Mouse (Mus musculus): ENCODE results near the gene Slc1a2. TPM values are rescaled to one million over a fixed set of nuclear protein-coding genes. Genes with fewer than 3 reads are reported as not detected.

The Slc1a2 gene
- total and polyA plus RNA-seq, 3 experiments, result 1.3 to 1.6 (median 1.3) TPM

DNA sequence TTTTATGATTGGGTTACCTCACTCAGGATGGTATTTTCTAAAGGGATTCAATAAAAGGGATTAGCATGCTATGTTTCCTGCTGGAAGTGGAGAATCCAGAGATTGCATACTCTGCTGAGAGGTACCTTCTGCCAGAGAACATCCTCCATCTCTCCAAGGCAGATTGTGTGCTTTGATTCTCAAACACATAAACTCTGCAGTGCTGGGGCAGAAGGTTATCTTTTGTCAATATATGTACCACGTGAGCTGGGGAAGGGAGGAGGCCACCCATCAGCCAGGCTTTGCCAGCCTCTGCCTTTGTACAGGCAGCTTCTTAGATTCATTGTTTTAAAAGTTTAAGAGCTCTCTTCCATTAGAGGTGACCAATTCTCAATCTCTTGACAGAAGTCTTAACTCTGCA, 57.3 kb downstream of the Slc1a2 start:
- in situ Hi-C loops (cut with MboI; ENCODE audit: low pct_ligation_motif_present, low pct_unique_long_range_greater_than_20kb, low sequenced_read_pairs), result no loop called here
- H3K27me3 ChIP-seq (replicated peaks), result no peaks in the 10 kb centered on the region
- no peak overlapping the region for H3K4me3 ChIP-seq (replicated peaks in 1 of 3; ENCODE audit: low read depth in 2 of 3, low read length in 2 of 3, poor library complexity in 1 of 3)
- H3K4me1 ChIP-seq (ENCODE audit: control insufficient read depth in 1 of 2, insufficient read depth in 2 of 2), result peaks cover 20 to 25% of the 10 kb centered on the region in 2 experiments
- dilution Hi-C loops (cut with MboI; ENCODE audit: extremely low pct_ligation_motif_present, extremely low pct_unique_long_range_greater_than_20kb, low sequenced_read_pairs), result no loop called here
- H3K4me2 ChIP-seq (ENCODE audit: insufficient read depth, low read depth, poor library complexity, severe bottlenecking), result no peak overlapping the region
- H3K27ac ChIP-seq (ENCODE audit: insufficient read depth, low read depth), result no peak overlapping the region
- no peak overlapping the region for H3K9ac ChIP-seq (ENCODE audit: insufficient read depth, low read depth)
- no peak for DNase-seq (ENCODE audit: extremely low read depth)
- no peaks in the 10 kb centered on the region for H3K79me2 ChIP-seq (replicated peaks; ENCODE audit: control insufficient read depth, extremely low read depth, insufficient read depth, poor library complexity, severe bottlenecking)
- H3K9me3 ChIP-seq (replicated peaks; ENCODE audit: low read length), result no peaks in the 10 kb centered on the region
- H3K36me3 ChIP-seq (replicated peaks in 1 of 2; ENCODE audit: control insufficient read depth in 1 of 2, insufficient read depth in 1 of 2, low read length in 1 of 2), result no peaks in the 10 kb centered on the region
- TF ChIP-seq ELF1 (IDR thresholded peaks at IDR 0.05; ENCODE audit: low read depth, low read length) (no peak), ZMIZ1 (IDR thresholded peaks at IDR 0.05; ENCODE audit: low read depth, low read length) (no peak), KAT2A (IDR thresholded peaks at IDR 0.05; ENCODE audit: insufficient replicate concordance, low read length) (no peak), MYC (IDR thresholded peaks at IDR 0.05; ENCODE audit: low read depth, low read length) (no peak), ZKSCAN1 (IDR thresholded peaks at IDR 0.05; ENCODE audit: borderline replicate concordance, low read depth, low read length) (no peak), ZC3H11A (IDR thresholded peaks at IDR 0.05; ENCODE audit: low read depth, low read length) (no peak), ZNF384 (IDR thresholded peaks at IDR 0.05; ENCODE audit: low read depth, low read length) (no peak), CHD2 (IDR thresholded peaks at IDR 0.05; ENCODE audit: low read length) (no peak), SIN3A (IDR thresholded peaks at IDR 0.05; ENCODE audit: low read length) (no peak), POLR2A (IDR thresholded peaks at IDR 0.05; ENCODE audit: low read depth, low read length) (no peak), JUND (conservative IDR thresholded peaks at IDR 0.05; ENCODE audit: low read depth, low read length) (no peak), NELFE (IDR thresholded peaks at IDR 0.05; ENCODE audit: low read depth, low read length) (no peak), CTCF (conservative IDR thresholded peaks at IDR 0.05 in 1 of 2, IDR thresholded peaks at IDR 0.05 in 1 of 2; ENCODE audit: low read depth in 2 of 2, low read length in 2 of 2) (no peak), USF2 (conservative IDR thresholded peaks at IDR 0.05; ENCODE audit: low read depth, low read length) (no peak), BHLHE40 (IDR thresholded peaks at IDR 0.05; ENCODE audit: low read depth, low read length) (no peak), JUN (IDR thresholded peaks at IDR 0.05; ENCODE audit: insufficient read depth, low read depth, low read length) (no peak), CHD1 (IDR thresholded peaks at IDR 0.05; ENCODE audit: low read depth, low read length) (no peak), MAFK (IDR thresholded peaks at IDR 0.05; ENCODE audit: insufficient replicate concordance, low read length) (no peak), E2F4 (IDR thresholded peaks at IDR 0.05; ENCODE audit: insufficient replicate concordance, low read depth, low read length) (no peak), MEF2A (IDR thresholded peaks at IDR 0.05; ENCODE audit: borderline replicate concordance, low read depth, low read length) (no peak)

DNA sequence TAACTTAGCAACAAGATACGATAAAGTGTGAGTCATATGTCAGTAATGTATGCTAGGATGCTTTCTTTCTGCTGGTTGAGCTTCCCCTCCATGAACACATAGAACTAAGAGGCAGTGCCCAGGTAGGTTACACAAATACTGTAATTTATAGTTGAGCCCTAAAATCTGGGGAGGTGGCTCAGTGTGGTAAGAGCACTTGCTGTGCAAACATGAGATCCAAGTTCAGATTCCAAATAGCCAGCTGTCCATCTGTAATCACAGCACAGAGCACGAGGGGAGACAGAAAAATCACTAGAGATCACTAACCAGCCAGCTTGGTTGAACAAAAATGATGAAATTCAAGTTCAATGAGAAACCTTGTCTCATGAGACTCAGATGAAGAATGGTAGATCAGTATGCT, 63.4 kb downstream of the Slc1a2 start:
- Histone ChIP-seq H3K4me3 (replicated peaks in 1 of 3; ENCODE audit: low read depth in 2 of 3, low read length in 2 of 3, poor library complexity in 1 of 3) (no peak overlapping the region), H3K27ac (ENCODE audit: insufficient read depth, low read depth) (peak overlapping the region; percentile 59; the same call in 1 of the 2 replicates), H3K36me3 (replicated peaks in 1 of 2; ENCODE audit: control insufficient read depth in 1 of 2, insufficient read depth in 1 of 2, low read length in 1 of 2) (no peaks in the 10 kb centered on the region), H3K9me3 (replicated peaks; ENCODE audit: low read length) (peaks cover 5% of the 10 kb centered on the region), H3K27me3 (replicated peaks) (no peaks in the 10 kb centered on the region), H3K9ac (ENCODE audit: insufficient read depth, low read depth) (peak overlapping the region; percentile 51; the same call in 1 of the 2 replicates), H3K79me2 (replicated peaks; ENCODE audit: control insufficient read depth, extremely low read depth, insufficient read depth, poor library complexity, severe bottlenecking) (no peaks in the 10 kb centered on the region), H3K4me2 (ENCODE audit: insufficient read depth, low read depth, poor library complexity, severe bottlenecking) (no peak overlapping the region), H3K4me1 (ENCODE audit: control insufficient read depth in 1 of 2, insufficient read depth in 2 of 2) (peaks cover 16 to 37% of the 10 kb centered on the region in 2 experiments)
- dilution Hi-C loops (cut with MboI; ENCODE audit: extremely low pct_ligation_motif_present, extremely low pct_unique_long_range_greater_than_20kb, low sequenced_read_pairs), result no loop called here
- in situ Hi-C loops (cut with MboI; ENCODE audit: low pct_ligation_motif_present, low pct_unique_long_range_greater_than_20kb, low sequenced_read_pairs), result no loop called here
- TF ChIP-seq RCOR1 (conservative IDR thresholded peaks at IDR 0.05; ENCODE audit: low read depth, low read length) (no peak), JUND (conservative IDR thresholded peaks at IDR 0.05; ENCODE audit: low read depth, low read length) (no peak), NELFE (IDR thresholded peaks at IDR 0.05; ENCODE audit: low read depth, low read length) (no peak), ETS1 (conservative IDR thresholded peaks at IDR 0.05; ENCODE audit: low read depth, low read length) (no peak), UBTF (IDR thresholded peaks at IDR 0.05; ENCODE audit: low read depth, low read length) (no peak)
- no peak for DNase-seq (ENCODE audit: extremely low read depth)
